Mouse (Mus musculus) frontal cortex, adult 2 months (tissue): ENCODE data around the gene Gcnt2. TPM values are rescaled to one million over a fixed set of nuclear protein-coding genes. Genes with fewer than 3 reads are reported as not detected.
A peak's percentile ranks its signal among the peaks of the same experiment; 100 is the strongest.

Source experiments
- DNase-seq, 2 experiments: peaks; one replicate each; pipeline ENCODE4 v3.0.0; 2022; ENCODE audit warnings: low spot score in 1 of 2; ENCODE audit errors: extremely low spot score in 1 of 2
- polyA plus RNA-seq: library from polyadenylated mRNA; depleted of rRNA; stranded (reverse); fragments of >200 nt; gene quantifications from 2 replicates; pipeline ENCODE4 v1.2.3, GENCODE M21; 2012; rRNA removed

The Gcnt2 gene
- 8.0 and 8.9 TPM in 2 replicates for polyA plus RNA-seq

DNA sequence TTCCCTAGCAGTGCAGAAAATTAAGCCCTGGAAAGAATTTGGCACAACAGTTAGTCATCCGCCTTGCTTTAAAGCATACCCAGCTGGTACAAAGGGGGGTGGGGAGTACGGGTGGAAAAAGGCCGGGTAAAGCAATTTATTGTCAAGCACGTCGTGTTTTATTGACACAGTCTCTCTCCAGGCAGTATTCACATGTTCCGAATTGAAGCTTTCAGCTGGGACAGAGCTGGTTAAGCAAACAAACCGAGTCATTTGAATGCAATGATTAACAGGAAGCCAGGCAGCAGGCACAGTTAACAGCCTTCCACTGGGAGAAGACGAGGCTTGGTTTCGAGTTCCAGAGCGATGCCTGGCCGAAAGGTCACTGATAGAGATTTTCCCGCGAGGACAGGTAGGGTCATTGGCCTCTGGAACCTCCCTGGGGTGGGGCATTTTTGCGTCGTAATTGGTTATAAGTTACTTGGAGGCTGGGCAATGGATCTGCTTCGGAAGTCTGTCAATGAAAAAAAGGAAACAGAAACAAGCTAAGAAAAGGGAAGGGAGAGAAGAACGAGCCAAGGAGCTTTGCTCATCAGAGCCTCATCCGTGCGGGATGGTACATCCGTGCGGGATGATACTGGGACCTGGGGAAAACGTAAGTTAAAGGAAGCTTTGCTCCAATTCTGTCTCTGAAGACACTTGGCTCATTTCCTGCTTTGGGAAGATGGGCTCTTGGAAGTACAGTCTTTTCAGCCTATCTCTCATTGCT lies at the start of gene Gcnt2:
TSS of gene Gcnt2 (plus strand) at position 103 of the 748 bp plus-strand sequence.
- DNase-seq: peak in 1 of 2 experiments; percentile 52

DNA sequence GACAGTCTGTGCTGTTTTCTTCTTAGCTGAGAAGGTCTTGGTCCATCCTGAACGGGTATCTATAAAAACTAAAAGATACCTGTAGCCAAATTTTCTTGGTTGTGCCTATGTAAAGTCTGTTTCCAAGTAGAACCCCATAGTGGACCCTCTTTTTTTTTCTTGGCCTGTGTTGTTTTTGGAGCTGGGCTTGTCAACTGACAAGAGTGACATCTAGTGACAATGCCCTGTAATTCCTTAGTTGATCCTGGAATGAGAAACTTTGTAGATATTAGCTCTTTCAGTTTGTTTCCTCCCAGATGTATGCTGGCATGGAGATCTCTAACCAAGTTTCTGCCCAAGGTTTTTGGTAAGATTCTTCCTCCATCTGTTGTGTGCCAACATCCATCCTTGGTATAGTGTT lies 38.9 kb upstream of the Gcnt2 start:
- no peak for DNase-seq

- DNase-seq: no peak
Observed at GRCm38 (mm10) chr13:40821911-40822310, 37.6 kb upstream of the Gcnt2 start.

DNA sequence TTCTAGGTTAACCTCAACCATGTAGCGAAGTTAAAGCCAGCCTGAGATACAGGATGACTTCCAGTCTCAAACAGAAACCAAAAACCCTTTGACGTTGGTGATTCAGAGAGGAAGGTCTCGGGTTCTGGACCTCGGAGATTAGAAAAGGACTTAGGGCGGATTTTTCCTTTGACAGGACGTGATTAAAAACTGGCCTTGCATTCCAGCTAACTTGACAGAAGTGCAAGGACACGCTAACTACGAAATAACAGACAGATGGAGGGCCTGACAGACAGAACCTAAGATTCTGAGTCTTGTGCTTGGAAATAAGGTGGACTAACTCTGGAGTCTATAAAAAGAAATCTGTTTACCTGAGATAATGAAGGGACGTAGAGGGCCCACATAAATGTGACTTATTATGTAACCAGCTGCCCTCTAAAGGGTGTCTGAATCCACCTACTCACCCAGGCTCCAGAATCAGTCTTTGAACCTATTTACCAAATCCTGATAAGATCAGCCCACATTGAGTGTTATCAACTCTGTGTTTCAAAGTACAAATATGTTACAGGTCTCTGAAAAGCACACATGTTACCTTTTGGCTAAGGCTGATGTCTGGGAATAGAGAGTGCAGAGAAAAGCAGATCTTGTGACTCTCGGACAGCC lies 18.3 kb upstream of the Gcnt2 start:
- no peak for DNase-seq

- DNase-seq: no peak
Observed at GRCm38 (mm10) chr13:40842141-40842540, 17.4 kb upstream of the Gcnt2 start.

DNA sequence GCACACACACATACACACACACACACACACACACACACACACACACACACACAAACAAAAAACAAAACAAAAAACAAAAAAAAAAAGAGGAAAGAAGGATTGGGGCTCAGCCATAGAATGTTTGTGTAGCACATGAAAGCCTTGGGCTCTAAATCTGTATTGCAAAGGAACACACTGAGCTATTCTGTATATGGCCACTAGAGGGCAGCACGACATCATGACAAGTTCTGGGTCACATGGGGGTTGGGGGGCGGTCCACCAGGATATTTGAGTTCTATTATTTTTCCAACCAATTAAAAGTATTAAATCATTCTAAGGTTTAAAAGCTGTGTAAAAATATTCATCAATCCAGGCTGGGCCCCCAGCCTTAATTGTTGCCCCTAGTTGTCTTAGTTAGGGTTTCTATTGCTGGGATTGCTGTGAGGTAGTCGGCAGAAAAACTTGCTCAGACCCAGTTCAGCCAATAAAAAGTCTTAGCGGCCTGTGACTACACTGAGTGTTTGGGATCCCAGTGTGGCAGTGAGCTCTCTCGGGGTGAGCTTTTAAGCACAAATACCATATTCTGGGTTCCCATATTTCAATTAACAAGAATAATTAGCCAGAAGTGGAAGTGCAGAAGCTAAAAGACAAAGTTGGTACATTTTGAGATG lies 16.0 kb upstream of the Gcnt2 start:
- peak; percentile 25 to 88 for DNase-seq

DNA sequence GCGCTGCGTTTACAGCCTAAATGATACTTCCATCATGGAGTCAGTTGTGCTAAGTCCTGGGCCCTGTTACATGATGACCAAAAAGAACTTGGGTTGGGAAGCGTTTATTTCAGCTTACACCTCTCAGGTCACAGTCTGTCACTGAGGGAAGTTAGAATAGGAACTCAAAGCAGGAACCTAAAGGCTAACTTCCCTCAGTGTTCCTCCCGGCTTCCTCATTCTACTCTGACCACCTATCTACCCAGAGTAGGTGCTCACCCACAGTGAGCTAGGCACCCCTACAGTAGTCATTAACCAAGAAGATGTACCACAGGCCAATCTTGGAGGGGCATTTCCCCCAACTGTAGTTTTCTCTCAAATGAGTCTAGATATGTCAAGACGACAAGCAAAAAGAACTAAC lies 15.4 kb upstream of the Gcnt2 start:
- DNase-seq: no peak

GRCm38 (mm10) chr13:40845951-40846350 lies 13.6 kb upstream of the Gcnt2 start:
- DNase-seq: no peak

- DNase-seq: no peak
Observed at GRCm38 (mm10) chr13:40846375-40846774, 13.2 kb upstream of the Gcnt2 start.

DNA sequence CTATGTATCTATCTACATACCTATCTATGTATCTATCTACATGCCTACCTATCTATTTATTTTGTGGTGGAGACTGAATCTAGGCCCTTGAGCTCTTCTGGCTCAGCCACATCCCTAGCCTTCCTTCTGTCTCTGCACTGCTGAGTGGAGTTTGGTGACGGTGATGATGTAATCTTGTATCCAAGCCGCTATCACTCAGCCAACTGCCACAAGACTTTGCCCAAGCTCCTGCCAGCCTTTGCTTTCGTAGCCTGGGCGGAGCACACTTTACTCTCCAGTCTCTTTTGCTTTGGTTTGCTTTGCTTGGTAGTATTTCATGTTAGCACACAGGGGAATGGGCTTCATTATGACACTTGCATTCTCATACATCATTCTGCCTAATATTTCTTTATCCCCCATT lies 11.7 kb upstream of the Gcnt2 start:
- no peak for DNase-seq

DNA sequence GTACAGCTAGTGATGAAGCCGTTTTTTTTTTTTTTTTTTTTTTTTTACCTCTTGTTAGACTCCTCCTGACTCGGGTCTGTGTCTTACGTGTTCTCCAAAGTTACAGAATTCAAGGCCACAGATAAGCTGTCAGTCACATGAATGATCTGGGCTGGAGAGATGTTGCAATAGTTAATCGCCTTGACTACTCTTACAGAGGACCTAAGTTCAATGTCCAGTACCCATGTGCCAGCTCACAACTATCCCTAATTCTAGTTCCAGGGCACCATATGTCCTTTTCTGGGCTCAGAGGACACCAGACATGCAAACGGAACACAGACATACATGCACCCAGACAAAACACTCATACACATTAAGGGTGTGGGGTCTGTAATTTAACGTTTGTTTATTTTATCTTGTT lies 8.9 kb upstream of the Gcnt2 start:
- no peak for DNase-seq

DNA sequence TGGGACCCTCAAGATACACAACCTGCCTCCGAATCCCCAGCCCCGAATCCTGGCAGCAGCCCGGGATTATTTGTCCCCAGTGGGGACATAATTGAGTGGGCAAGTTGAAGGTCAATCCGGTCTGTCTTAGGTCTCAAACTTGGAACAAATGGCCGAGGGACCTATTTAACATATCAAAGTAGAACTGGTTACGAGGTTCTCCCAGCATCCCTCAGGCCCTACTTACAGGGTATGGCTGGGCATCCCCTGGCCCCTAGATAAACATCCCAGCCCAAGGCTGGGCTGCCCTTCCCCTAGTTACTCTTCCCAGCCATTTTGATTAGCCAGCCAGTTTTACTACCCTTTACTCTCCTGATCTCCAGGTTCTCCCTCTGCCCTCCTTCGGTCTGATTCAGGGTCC lies 8.3 kb upstream of the Gcnt2 start:
- no peak for DNase-seq

- DNase-seq: no peak
Observed at GRCm38 (mm10) chr13:40851961-40852360, 7.6 kb upstream of the Gcnt2 start.

DNA sequence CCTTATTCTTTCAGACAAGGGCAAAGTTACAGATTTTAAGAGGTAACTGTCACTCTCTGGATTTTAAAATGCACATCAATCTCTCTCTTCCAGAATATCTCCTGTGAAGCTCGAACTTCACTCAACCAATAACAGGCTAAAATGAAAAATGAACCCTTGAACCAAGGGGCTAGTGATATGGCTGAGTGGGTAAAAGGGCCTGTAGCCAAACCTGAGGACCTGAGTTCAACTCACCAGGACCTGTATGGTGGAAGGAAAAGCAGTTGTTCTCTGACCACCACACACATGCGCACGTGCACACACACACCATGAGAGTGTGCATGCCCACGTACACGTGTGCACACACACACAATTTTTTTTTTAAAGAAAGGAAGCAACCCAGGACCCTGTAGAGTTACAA lies 6.8 kb upstream of the Gcnt2 start:
- DNase-seq: no peak

DNA sequence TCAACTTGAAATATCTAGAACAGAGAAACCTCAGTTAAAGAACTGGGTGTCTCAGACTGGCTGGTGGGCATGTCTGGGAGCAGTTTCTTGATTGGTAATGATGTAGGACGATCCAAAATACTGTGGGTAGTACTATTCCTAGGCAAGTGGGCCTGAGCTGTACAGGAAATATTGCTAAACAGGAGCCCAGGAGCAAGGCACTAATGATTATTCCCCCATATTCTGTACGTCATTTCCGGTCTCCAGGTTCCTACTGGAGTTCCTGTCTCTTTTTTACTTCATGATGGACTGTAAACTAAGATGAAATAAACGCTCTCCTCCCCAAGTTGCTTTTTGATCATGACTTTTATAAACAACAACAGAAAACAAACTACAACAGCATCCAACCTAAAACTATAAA lies 5.7 kb upstream of the Gcnt2 start:
- DNase-seq: no peak

GRCm38 (mm10) chr13:40854451-40855058 lies 5.0 kb upstream of the Gcnt2 start:
- peak in 1 of 2 experiments; percentile 30 for DNase-seq

DNA sequence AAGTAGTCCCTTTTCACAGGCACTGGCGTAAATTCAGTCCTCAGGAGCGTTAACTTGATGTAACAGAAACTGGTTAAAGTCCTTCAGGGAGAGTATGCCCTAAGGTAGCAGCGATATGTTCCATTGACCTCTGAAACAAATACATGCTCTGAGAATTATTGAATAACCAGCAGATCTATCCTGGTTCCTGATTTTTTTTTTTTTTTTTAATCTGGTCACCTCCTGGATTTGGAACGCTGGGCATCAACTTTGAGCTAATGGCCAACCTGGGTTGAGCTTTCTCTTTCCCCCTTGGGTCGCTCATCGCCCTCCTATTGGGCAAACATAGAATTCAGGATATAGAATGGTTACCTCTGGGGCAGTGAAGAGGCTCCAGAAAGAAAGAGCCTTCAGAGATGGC lies 4.3 kb upstream of the Gcnt2 start:
- DNase-seq: no peak

DNA sequence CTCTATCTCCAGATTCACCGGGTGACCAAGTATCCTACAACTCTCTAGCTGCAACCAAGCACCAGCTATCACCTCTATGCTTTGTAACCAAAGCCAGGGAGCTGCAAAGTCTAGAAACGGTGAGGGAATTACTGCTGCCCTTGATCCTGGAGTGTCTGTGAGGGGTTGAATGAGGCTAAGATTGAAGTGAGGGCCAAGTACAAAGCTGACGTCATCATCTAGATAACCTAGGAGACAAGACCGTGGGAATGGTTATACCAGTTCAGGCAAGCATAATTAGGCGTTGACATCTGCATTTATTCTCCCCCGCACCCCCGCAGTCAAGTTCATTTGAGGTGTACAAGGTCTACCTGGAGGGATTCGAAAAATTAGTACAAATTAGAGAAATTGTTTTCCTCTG lies 2.8 kb upstream of the Gcnt2 start:
- DNase-seq: no peak

GRCm38 (mm10) chr13:40857281-40857818 lies 2.2 kb upstream of the Gcnt2 start:
- no peak for DNase-seq

GRCm38 (mm10) chr13:40859225-40859624 lies 329 bp upstream of the Gcnt2 start:
- no peak for DNase-seq

DNA sequence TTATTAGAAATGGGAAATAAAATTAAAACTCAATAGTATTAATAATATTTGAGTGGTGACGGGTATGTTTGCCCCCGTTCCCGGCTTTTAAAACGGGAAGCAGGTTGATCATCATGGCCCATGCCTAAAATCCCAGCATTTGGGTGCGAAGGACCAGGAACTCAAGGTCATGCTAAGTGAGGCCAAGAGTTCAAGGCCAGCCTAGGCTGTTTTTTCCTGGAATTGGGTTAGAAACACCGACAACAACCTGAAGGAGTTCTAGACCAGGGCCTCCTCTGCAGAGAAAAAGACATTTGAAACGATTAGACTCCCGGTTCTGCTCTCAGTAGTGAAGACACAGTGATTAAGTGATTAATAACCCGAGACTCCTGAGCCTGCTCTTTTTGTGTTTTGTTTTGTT lies 3.5 kb downstream of the Gcnt2 start:
- DNase-seq: no peak
